Mouse (Mus musculus): ENCODE results near the gene Cxcl16.
A peak's percentile ranks its signal among the peaks of the same experiment; 100 is the strongest.
"Not testable (repeated sequence)": the region's sequence is repeated elsewhere in the genome, so short reads cannot be mapped to it uniquely, and the experiment has no call there.

The Cxcl16 gene

DNA sequence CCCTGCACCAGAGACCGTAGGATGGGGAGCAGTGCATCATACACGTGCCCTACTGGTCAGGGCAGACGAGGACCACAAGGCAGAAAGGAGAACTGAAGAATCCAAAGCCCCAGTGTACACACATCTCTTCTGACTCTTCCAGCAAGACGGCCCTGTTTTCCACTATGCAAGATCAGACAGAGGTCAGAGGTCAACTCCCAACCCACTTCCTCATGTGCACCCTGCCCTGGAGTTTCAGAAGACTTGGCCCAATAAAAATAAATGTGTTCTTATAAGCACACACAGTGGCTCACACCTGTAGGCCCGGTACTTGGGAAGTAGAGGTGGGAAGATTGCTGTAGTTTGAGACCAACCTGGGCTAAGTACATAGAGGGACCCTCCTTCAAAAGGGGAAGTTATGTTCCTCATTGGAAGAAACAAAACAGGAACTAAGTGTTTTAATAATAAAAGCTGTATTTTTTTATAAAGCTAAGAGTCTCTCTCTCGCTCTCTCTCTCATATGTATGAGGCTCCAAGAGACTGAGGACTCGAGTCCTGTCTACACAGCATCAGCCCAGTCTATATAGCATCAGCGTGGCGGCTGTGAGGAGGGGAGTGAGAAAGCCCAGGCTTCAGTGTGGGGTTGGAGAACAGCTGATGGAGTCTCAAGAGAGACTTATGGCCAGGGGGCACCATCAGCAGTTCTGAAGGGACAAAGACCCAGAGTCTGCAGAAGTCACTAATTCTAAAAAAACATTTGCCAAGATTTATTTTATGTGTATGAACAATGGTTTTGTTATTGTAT is 6.3 kb downstream of the Cxcl16 start:
- DNase-seq (ENCODE audit: extremely low read depth, low read depth) = peak; percentile 83

DNA sequence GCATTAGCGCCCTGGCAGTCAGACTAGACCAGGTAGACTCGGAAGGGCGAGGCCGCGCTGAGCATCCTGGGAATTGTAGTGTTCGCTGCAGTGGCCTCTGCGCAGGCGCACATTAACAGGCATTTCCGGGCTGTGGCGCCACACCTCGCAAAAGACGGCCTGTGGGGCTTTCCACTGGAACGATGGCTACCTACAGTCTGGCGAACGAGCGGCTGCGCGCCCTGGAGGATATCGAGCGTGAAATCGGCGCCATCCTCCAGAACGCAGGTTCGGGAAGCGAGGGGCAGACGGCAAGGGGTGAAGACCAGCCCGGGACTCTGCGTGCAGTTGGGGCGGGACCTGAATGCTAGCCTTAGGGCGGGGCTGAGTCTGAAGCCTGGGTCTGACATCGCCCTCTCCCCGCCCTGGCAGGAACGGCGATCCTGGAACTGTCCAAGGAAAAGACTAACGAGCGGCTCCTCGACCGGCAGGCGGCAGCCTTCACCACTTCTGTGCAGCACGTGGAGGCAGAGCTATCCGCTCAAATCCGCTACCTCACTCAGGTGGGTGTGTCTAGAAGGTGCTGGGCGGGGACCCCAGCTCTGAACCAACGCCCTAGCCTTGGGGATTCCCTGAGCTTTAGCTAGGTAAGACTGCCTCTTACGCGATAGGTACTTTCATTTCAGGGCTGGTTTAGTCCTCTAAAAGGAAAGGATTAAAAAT is 7.8 kb downstream of the Cxcl16 start, which contains the start of gene Med11:
Gene Med11 (plus strand): TSS at position 123 of the 702 bp plus-strand sequence.
- DNase-seq (ENCODE audit: extremely low read depth, low read depth) = peak; percentile 94

DNA sequence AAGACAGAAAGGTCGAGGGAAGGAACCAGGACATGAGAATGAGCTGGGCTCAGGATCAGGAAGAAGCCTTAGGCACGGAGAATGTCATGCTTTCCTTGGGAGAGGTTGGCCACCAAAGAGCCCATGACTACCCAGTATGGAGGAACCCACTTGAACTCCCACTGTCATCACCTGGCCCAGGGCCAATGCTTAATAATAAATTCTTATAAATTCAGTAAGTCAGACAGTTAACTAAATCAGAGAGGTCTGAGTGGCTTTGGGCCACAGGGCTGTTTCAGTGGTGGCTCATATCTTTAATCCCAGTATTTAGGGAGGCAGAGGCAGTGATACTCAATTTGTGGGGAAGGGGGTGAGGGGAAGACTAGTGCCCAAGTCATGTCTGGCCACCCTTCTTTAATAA is 8.9 kb downstream of the Cxcl16 start:
- no peak for DNase-seq (ENCODE audit: extremely low read depth, low read depth)

GRCm38 (mm10) chr11:70447373-70447772 is 12.4 kb downstream of the Cxcl16 start:
- peak; percentile 68 for DNase-seq (ENCODE audit: extremely low read depth, low read depth)

DNA sequence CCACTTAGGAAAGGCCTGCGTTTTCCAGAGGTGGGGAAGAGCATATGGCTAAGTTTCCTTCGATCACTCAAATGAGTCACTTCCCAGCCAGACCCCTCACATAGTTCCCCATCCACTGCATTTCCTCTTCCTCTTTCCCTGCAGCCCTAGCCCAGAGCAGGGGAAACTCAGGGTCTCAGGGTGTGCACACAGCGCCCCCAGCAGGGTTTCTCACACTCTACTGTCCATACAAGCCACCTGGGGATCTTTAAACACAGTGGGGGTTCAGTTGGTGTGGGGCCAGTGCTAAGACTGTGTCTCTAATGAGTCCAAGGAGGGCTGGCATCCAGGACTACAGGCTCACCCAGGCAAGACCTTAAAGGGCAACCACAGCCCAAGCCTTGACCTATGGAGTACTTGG is 13.0 kb downstream of the Cxcl16 start:
- no peak for DNase-seq (ENCODE audit: extremely low read depth, low read depth)

GRCm38 (mm10) chr11:70444667-70445066 is 15.1 kb downstream of the Cxcl16 start:
- DNase-seq (ENCODE audit: extremely low read depth, low read depth) = no peak

- no peak for DNase-seq (ENCODE audit: extremely low read depth, low read depth)
Observed at GRCm38 (mm10) chr11:70443964-70444363, 15.8 kb downstream of the Cxcl16 start.

DNA sequence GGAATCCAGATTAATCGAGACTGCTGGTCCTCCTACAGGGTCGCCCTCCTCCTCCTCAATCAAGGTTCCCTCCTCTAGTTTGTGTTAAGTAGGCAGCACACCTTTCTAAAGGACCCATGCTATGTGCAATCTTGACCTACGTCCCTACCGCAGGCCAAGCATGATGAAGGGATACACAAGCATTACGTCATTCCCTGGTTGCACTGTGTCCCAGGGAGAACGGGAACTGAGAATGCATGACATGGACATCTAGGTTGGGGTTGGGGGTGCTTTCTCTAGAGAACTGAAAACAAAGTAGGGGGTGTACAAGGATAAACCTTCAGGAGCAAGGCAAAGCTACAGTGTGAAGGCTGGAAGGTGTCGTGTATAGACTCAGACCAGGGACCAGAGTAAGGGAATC is 17.9 kb downstream of the Cxcl16 start:
- DNase-seq (ENCODE audit: extremely low read depth, low read depth) = no peak

- DNase-seq (ENCODE audit: extremely low read depth, low read depth) = no peak
Observed at GRCm38 (mm10) chr11:70440637-70441036, 19.1 kb downstream of the Cxcl16 start.

DNA sequence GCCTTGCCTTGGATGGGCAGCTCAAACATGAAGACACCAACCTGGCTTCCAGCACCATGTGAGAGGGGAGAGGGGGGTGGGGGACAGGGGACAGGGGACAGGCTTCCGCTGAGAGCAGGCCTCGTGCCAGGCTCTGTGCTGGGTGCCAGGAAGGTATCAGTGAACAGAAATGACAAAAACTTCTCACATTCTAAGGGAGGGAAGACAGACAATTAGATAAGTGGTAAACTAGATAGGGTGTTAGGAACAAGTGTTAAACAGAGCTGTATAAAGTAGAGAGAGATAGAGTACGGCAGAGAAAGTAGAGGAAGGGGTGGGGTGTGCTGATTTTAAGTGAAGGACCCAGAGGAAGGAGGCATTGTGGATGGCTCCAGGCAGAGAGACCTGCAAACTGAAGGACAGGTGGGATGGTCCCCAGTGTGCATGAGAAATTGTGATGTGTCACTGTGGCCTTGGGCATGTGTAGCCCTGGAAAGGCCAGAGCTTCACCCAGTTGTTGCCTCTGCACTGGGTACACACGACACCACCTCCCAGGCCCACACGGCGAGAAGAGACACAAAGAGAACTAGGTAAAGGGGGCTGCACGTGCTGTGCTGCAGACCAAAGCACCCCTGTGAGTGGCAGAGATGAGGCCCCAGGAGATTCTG is 20.9 kb downstream of the Cxcl16 start:
- DNase-seq (ENCODE audit: extremely low read depth, low read depth) = no peak

DNA sequence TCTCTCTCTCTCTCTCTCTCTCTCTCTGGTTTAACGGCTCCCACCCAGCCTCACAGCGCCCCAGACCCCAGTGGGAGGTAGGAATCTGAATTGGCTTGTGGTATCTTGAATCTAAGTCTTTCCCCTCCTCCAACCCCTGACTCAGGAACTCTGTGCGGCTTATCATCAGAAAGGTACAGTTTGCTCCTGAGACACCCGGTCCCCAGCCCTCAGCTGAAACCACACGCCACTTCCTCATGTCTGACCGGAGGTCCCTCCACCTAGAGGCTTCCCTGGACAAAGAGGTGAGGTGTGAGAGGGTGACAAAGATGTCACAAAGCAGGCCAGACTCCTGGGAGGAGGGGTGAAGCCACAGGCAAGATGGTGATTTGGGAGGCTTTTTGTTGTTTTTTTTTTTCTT is 22.4 kb downstream of the Cxcl16 start:
- no peak for DNase-seq (ENCODE audit: extremely low read depth, low read depth)

GRCm38 (mm10) chr11:70435476-70435875 is 24.3 kb downstream of the Cxcl16 start:
- no peak for DNase-seq (ENCODE audit: extremely low read depth, low read depth)

GRCm38 (mm10) chr11:70433951-70434350 is 25.8 kb downstream of the Cxcl16 start:
- DNase-seq (ENCODE audit: extremely low read depth, low read depth) = no peak

- no peak for DNase-seq (ENCODE audit: extremely low read depth, low read depth)
Observed at GRCm38 (mm10) chr11:70433569-70433943, 26.2 kb downstream of the Cxcl16 start.

DNA sequence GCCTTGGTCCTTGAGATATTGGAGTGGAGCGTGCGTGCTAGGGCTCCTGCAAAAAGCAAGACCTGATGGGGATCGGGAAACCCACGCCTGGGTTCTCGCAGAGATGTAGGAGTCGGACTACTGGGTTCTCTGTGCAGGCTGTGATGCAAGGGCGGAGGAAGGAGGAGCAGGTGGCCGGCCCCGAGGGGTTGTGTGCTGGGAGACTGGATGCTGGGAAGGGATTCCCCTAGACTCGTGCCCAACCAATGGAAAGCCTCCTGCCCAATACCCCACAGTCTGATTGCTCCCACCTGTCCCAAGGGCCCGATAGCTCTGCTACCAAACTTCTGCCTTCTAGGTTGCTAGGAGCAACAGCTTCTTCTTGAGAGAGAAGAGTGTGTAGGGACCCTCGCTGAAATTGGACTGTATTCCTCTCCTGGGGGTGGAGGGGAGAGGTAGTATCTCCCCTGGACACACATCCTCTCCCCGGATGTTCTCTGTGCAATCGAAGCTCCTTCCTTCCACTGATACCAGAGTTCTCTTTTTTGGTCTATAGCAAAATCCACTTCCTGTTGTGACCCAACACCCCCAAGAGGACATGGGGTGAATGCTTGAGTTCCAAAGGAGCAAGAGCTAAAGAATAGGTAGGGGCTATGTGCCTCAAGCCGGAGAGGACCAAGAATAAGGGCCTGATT is 26.8 kb downstream of the Cxcl16 start:
- peak; percentile 96 for DNase-seq (ENCODE audit: extremely low read depth, low read depth)

GRCm38 (mm10) chr11:70432048-70432894 is 27.5 kb downstream of the Cxcl16 start, which contains the start of gene Arrb2:
TSS of gene Arrb2 (plus strand) at chr11:70432635.
- peak; percentile 96 for DNase-seq (ENCODE audit: extremely low read depth, low read depth)

DNA sequence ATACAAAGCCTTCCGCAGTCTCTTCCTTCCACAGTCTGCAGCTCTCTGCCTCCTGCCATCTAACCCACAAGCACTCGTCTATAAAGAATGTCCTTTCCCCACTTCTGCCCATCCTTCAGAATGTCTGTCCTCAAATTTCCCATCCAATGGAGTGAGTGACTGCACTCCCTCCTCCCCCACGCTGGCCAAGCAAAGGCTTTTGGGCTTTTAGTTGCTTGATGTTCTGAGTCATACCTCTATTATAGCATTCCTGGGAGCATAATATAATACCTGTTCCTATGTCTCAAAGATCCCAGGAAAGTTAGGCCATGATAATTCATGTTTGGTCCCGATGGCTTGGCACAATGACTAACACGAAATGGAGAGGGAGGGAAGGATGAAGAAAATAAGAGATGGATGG is 28.2 kb downstream of the Cxcl16 start:
- DNase-seq (ENCODE audit: extremely low read depth, low read depth) = no peak

- DNase-seq (ENCODE audit: extremely low read depth, low read depth) = not testable (repeated sequence)
Observed at GRCm38 (mm10) chr11:70426598-70426997, 33.2 kb downstream of the Cxcl16 start.

DNA sequence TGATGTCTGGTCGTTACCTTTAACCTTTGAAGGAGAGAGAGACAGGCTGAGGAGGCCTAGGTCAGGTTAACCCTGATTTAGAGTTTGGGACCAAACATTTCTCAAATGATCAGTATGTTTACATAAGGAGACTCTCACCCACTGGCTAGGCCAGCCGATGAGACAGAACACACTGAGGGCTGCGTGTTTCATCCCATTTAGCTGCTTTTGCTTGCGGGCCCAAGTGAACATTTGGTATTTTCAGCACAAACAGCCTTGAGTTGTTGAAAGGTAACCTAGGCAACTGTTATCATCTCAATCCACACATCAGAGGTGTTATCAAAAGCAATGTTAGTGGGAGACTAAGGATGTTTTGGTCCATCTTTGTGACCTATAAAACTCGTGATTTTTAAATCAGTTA is 40.3 kb downstream of the Cxcl16 start:
- no peak for DNase-seq (ENCODE audit: extremely low read depth, low read depth)

DNA sequence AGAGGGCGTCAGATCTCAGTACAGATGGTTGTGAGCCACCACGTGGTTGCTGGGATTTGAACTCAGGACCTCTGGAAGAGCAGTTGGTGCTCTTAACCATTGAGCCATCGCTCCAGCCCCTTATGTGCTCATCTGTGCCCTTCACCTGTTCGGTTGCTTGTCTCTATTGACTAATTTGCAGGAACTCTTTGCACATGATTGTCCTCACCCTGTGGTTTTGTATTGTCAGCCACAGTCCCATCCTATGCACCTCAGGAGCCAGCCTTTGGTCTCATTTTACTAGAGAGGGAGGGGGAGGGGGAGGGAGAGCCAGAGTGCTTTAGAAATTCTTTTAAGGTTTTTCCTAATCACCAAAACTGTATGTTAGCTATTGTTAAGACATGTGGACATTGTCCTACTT is 41.6 kb downstream of the Cxcl16 start:
- no peak for DNase-seq (ENCODE audit: extremely low read depth, low read depth)

DNA sequence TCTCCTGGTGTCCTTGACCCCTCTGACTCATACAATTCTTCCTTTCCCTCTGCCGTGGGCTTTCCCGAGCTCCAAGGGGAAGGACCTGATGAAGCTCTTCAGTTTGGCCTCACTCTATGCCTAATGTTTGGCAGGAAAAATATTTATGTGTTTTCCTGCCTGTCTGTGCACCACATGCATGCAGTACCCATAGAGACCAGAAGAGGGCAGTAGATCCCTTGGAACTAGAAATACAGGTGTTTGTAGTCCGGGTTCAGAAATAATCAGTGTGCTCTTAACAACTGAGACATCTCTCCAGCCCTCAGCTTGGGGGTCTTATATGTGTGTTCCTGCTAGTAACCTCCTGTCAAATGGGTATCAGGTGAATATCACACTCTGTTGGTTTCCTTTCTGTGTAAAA is 45.8 kb downstream of the Cxcl16 start:
- peak; percentile 58 for DNase-seq (ENCODE audit: extremely low read depth, low read depth)
